Mouse (Mus musculus) bone marrow, adult 2 months (tissue): ENCODE results near the gene Theg. TPM values are rescaled to one million over a fixed set of nuclear protein-coding genes. Genes with fewer than 3 reads are reported as not detected.

ENCODE experiments used
- H3K27ac ChIP-seq: fragments of 200-500 bp; 2 replicates; pipeline ENCODE4 v1.5.1; 2012; ENCODE audit warnings: low read depth, mild to moderate bottlenecking, control low read depth, inconsistent platforms, low read length; ENCODE audit not compliant: control insufficient read depth, poor library complexity, insufficient read depth
- H3K4me1 ChIP-seq: fragments of 200-500 bp; 2 replicates; pipeline ENCODE4 v1.6.1; 2011; ENCODE audit warnings: low read length; ENCODE audit not compliant: control insufficient read depth, insufficient read depth
- H3K4me3 ChIP-seq: fragments of 200-500 bp; replicated peaks from 2 replicates; pipeline ENCODE3; 2011; ENCODE audit warnings: mild to moderate bottlenecking, low read depth, low read length, control low read depth; ENCODE audit not compliant: control insufficient read depth
- CTCF ChIP-seq: fragments of 200-500 bp; IDR thresholded peaks from 2 replicates; pipeline ENCODE4 v1.5.1; 2011; ENCODE audit warnings: low read length, control low read depth; ENCODE audit not compliant: control insufficient read depth, insufficient read depth
- POLR2A ChIP-seq: fragments of 200-500 bp; IDR thresholded peaks from 2 replicates; pipeline ENCODE4 v1.6.1; 2011; ENCODE audit warnings: low read depth, mild to moderate bottlenecking, control low read depth, low read length, borderline replicate concordance; ENCODE audit not compliant: control insufficient read depth
- WGBS: fragments of 180-500 bp; shearing (Covaris S2); methylation state at CpG from one replicate; pipeline ENCODE4 v1.1.7; 2018; 5-methylcytosine and 5-hydroxymethylcytosine counted together
- polyA plus RNA-seq: library from polyadenylated mRNA; stranded (reverse); fragments of >200 nt; gene quantifications from 2 replicates; pipeline ENCODE4 v1.2.4, GENCODE M21; 2011; ENCODE audit warnings: low replicate concordance; ENCODE audit not compliant: missing spikeins, insufficient read depth, insufficient read length

Gene Theg
- polyA plus RNA-seq: not detected in 2 replicates

- H3K4me3 ChIP-seq: no peak within 1 kb of the TSS
- 63% methylated on average over 5 of the region's 5 CpGs for WGBS
- TF ChIP-seq CTCF: no peak
- no peak for TF ChIP-seq POLR2A
These were observed at the start of gene Theg for GRCm38 (mm10) chr10:79587061-79587751. Gene Theg (minus strand): TSS chr10:79587331.

DNA sequence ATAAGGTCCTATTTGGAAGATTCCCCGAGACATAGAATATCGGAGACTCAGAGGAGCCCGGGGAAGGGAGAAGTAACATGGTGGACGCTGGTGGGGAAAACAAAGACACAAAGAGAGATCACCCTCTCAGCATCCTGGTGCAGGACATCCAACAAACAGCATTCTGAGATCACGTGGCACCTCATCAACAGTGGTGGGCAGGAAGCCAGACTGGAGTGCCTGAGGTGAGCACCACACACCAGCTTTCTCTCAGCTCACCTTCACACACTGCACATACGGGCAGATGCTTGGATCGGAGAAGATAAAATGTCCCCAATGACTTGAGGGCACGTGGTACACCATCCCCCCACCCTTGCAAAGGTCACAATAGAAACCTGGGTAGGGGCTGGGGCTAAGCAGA, 49.2 kb upstream of the Theg start:
- Histone ChIP-seq H3K27ac (no peak overlapping the region), H3K4me3 (no peak overlapping the region), H3K4me1 (no peaks in the 10 kb centered on the region)
- TF ChIP-seq POLR2A (no peak), CTCF (no peak)
- 76% methylated on average over 8 of the region's 8 CpGs for WGBS

More at GRCm38 (mm10) chr10:79587061-79587751, at the start of gene Theg:
- Histone ChIP-seq H3K4me1 (no peaks in the 10 kb centered on the region), H3K27ac (no peak within 1 kb of the TSS)

- Histone ChIP-seq H3K4me1 (no peaks in the 10 kb centered on the region), H3K27ac (no peak overlapping the region), H3K4me3 (no peak overlapping the region)
- 64% methylated on average over 17 of the region's 17 CpGs for WGBS
- TF ChIP-seq POLR2A (no peak), CTCF (no peak)
These were observed 46.1 kb upstream of the Theg start for GRCm38 (mm10) chr10:79633006-79633777.

- TF ChIP-seq CTCF (no peak), POLR2A (no peak)
- no peak overlapping the region for H3K27ac ChIP-seq
- no peak overlapping the region for H3K4me3 ChIP-seq
- H3K4me1 ChIP-seq: no peaks in the 10 kb centered on the region
- WGBS: 84% methylated on average over 4 of the region's 4 CpGs
These were observed 44.3 kb upstream of the Theg start for GRCm38 (mm10) chr10:79631432-79631831.

DNA sequence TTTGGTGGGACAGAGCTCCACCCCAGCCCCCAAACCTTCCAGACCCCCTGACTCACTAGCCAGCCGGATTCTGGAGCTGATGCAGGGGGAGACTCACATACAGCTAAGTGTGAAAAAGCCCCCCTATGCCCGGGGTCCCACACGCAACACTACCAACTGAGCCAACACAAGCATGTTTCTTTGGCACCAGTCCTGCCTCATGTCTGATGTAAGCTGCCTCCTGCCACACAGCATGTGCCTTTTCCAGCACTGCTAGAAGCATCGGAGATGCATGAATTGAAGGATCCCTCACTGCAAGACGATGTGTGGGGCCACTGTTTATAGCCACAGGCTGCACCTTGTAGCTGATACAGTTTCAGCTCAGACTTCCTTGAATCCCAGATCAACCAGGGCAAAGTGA, 41.2 kb upstream of the Theg start:
- Histone ChIP-seq H3K27ac (no peak overlapping the region), H3K4me1 (no peaks in the 10 kb centered on the region), H3K4me3 (no peak overlapping the region)
- TF ChIP-seq CTCF (no peak), POLR2A (no peak)
- 70% methylated on average over 5 of the region's 5 CpGs for WGBS

- no peak for TF ChIP-seq CTCF
- TF ChIP-seq POLR2A: no peak
- H3K4me3 ChIP-seq: no peak overlapping the region
- H3K27ac ChIP-seq: no peak overlapping the region
- no peaks in the 10 kb centered on the region for H3K4me1 ChIP-seq
- WGBS: 72% methylated on average over 10 of the region's 10 CpGs
These were observed 39.0 kb upstream of the Theg start for GRCm38 (mm10) chr10:79626156-79626555.

DNA sequence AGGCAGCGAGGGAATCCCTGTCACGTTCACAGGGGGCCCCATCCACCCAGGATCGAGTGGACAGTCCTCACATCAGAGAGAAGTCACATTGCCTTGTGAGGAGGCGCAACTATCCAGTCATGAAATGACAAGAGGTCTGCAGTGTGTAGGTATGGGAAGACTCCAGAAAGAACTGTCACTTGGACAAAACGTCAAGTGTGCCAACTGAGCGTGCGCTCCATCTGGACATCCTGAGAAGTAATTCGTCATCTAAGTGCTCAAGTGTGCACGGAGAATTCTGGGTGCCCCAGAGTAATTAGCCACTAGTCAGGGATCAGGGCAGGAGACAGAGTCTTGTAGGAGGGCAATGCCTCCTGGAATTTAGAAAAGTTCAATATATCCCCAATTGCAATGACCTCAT, 38.3 kb upstream of the Theg start:
- Histone ChIP-seq H3K27ac (no peak overlapping the region), H3K4me3 (no peak overlapping the region), H3K4me1 (no peaks in the 10 kb centered on the region)
- WGBS: 75% methylated on average over 9 of the region's 9 CpGs
- TF ChIP-seq POLR2A: no peak
- no peak for TF ChIP-seq CTCF

- Histone ChIP-seq H3K27ac (no peak overlapping the region), H3K4me1 (no peaks in the 10 kb centered on the region), H3K4me3 (no peak overlapping the region)
- 74% methylated on average over 12 of the region's 12 CpGs for WGBS
- TF ChIP-seq CTCF: no peak
- no peak for TF ChIP-seq POLR2A
These were observed 36.8 kb upstream of the Theg start for GRCm38 (mm10) chr10:79623950-79624349.
